Mouse (Mus musculus) brain, embryonic 14.5 days (tissue): ENCODE data around the gene Nfyc. TPM values are rescaled to one million over a fixed set of nuclear protein-coding genes. Genes with fewer than 3 reads are reported as not detected.

Experiments
- DNase-seq: peaks from one replicate; pipeline ENCODE4 v3.0.0-alpha.2; 2011; ENCODE audit warnings: low read depth
- CTCF ChIP-seq: fragments of 200-500 bp; IDR thresholded peaks from 2 replicates; pipeline ENCODE4 v1.5.1; 2012; ENCODE audit warnings: inconsistent platforms, mild to moderate bottlenecking, moderate library complexity, borderline replicate concordance; ENCODE audit not compliant: insufficient read depth, insufficient read length; ENCODE audit errors: extremely low read depth
- POLR2A ChIP-seq: fragments of 200-500 bp; IDR thresholded peaks from 2 replicates; pipeline ENCODE4 v1.6.1; 2012; ENCODE audit warnings: mild to moderate bottlenecking, inconsistent platforms, borderline replicate concordance; ENCODE audit not compliant: poor library complexity, insufficient read depth, insufficient read length, severe bottlenecking; ENCODE audit errors: extremely low read depth
- polyA plus RNA-seq: library from polyadenylated mRNA; depleted of rRNA; stranded (reverse); fragments of >200 nt; gene quantifications from 2 replicates; pipeline ENCODE4 v1.2.3, GENCODE M21; 2012

The Nfyc gene
- polyA plus RNA-seq, 1 experiment = 160 TPM

- no peak for TF ChIP-seq POLR2A
- peak; percentile 27; the same call in 1 of the 2 replicates for TF ChIP-seq CTCF
- DNase-seq = no peak
Observed at GRCm38 (mm10) chr4:120801446-120801845, 29.9 kb downstream of the Nfyc start.

- TF ChIP-seq POLR2A (no peak), CTCF (no peak)
- DNase-seq = peak; percentile 21
Observed at GRCm38 (mm10) chr4:120800691-120801090, 30.7 kb downstream of the Nfyc start.

DNA sequence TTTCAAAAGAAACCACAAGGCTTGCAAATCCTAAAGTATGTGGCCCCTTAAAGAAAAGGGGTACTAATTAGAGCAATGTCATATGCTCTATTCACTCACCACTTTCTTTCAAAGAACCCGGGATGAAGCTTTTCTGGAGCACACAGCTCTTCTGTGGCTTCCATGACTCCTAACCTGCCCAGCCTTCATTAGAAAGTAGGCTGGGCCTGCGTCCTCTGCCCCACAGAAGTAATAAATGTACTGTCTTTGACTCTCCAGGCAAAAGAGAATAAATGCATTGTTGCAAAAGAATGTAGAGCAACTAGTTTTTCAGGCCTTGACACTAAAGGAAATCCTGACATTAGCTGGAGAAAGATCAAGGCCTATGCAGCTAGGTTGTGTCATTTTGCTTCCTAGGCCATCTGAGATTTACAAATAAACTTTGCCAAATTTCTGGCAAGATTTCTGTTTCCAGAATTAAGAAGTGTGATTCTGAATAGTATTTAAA, 31.6 kb downstream of the Nfyc start:
- TF ChIP-seq CTCF (no peak), POLR2A (no peak)
- DNase-seq = no peak

- no peak for DNase-seq
- TF ChIP-seq POLR2A = no peak
- TF ChIP-seq CTCF = no peak
Observed at GRCm38 (mm10) chr4:120797985-120798725, 33.2 kb downstream of the Nfyc start.

- DNase-seq = no peak
- TF ChIP-seq POLR2A (no peak), CTCF (no peak)
Observed at GRCm38 (mm10) chr4:120796687-120797086, 34.7 kb downstream of the Nfyc start.

DNA sequence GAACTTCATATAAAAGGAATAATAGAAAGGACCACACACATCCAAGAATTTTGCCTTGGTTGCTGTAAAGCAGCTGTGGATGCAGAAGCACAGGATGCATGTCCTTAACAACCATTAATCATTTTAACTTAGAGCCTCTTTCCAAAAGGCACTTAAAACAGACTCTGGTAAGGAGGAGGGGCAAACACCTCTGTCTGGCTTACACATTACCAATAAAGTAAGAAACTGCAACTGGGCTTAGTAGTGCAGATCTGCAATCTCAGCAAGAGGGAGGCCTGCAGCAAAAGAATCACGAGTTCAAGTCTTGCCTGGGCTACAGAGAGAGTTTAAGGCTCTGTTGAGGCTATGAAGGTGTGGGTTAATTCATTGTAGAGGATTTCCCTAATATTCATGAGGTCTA, 35.7 kb downstream of the Nfyc start:
- no peak for DNase-seq
- no peak for TF ChIP-seq CTCF
- TF ChIP-seq POLR2A = no peak

DNA sequence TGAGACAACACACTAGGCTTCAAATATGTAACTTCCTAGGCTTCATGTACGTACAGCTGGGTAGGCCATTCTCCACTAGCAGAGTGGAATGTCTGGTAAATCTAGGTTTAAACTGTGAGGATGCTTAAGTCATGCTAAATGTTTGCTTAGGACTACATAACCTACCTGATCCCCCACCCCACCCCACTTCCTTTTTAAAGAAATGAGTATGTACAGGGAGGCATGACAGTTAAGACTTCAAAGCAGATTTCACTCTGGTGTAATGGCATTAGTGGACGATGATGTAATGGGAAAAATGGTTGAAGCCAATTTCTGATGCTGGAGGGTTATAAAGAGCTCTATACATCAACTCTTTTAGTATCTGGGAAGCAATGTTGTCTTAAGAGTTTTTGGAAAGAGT, 38.5 kb downstream of the Nfyc start:
- no peak for TF ChIP-seq POLR2A
- no peak for TF ChIP-seq CTCF
- DNase-seq = peak; percentile 13

GRCm38 (mm10) chr4:120790027-120790426, 41.3 kb downstream of the Nfyc start:
- TF ChIP-seq CTCF (no peak), POLR2A (no peak)
- DNase-seq = no peak

GRCm38 (mm10) chr4:120755801-120756200, 75.6 kb downstream of the Nfyc start:
- no peak for TF ChIP-seq CTCF
- no peak for TF ChIP-seq POLR2A
- DNase-seq = no peak

- peak; percentile 68 for DNase-seq
- no peak for TF ChIP-seq POLR2A
- peak; percentile 78 for TF ChIP-seq CTCF
Observed at GRCm38 (mm10) chr4:120755299-120755698, 76.1 kb downstream of the Nfyc start.

DNA sequence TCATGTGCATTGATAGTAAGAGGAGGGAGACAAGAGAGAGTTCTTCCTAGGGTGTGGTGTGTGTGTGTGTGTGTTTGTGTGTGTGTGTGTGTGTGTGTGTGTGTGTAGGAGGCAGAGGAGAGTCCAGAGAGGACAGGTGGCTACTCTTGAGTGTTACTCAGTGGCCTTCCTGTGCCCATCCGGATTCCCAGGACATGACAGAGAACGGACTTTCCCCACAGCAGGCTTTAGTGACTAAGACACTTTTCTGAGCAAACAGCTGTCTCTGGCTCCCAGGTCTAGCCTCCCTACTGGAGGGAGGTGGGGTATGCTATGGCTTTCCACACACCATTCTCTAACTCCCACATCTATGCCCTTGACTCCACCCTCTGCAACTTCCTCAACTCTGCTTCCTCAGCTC, 81.8 kb downstream of the Nfyc start:
- TF ChIP-seq CTCF (no peak), POLR2A (no peak)
- no peak for DNase-seq
